Mouse (Mus musculus) T-cell, adult 2 months (primary cell): ENCODE results near the gene Dlst.
"Not testable (repeated sequence)": the region's sequence is repeated elsewhere in the genome, so short reads cannot be mapped to it uniquely, and the experiment has no call there.

ENCODE experiments used
- DNase-seq: peaks from one replicate; pipeline ENCODE4 v3.0.0; 2022; ENCODE audit warnings: low spot score

Gene Dlst

DNA sequence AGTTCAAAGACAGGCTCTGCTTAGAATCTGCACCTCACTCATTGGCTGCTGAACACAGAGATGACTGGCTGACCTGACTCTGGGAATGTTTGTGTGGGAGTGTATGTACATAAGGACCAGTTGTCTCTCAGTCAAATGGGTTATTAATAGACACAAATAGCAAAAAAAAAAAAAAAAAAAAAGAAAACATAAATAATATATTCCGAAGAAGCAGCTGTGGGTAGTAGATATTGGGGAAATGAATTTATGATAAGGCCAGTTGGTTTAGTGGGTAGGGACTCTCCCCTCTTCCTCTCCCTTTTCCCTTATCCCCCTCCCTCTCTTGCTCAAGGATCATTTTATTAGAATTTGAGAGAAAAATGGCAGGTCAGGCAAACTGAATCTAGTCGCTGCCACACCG, 3.3 kb downstream of the Dlst start:
- DNase-seq = no peak

DNA sequence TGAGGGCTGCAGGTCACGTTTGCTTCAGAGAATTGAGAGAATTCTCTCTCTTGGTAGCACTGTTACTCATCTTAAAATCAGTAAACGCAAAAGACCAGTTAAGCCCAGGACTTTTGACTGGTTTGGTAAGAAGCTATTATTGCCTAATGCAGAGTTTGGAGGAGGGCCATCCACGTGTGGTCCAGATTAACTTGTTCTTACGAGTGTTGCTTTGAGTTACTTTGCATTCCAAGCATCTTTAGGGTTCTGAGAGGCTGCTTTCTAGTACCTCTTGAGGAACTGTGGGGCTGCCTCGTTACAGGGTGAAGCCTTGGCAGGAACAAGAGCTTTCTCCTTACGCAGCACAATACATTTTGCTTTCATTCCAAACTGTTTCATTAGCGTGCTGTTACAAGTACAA, 5.0 kb downstream of the Dlst start:
- no peak for DNase-seq

DNA sequence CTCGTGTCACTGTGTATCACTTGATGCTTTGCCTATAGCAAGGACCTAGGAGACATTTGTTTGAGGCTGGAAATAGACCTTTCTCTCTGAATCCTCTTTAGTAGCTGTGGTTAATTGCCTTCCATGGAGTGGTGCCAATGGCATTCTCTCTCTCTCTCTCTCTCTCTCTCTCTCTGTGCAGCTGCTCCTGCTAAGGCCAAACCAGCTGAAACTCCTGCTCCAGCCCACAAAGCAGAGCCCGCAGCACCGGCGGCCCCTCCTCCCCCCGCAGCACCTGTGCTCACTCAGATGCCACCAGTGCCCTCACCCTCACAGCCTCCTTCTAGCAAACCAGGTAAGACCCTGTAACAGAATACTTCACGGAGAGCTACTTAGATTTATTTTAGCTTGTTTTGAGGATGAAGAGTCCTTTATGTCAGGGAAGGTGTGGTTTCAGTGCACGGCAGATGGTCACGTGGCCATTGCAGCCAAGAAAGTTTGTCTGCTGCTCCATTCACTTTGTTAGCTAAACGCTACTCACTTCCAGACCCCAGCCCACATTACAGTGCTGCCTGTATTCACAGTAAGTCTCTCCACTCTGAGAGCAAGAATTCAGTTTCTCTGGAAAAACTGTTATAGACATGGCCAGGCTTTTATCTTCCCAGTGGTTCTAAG, 11.3 kb downstream of the Dlst start:
- DNase-seq = no peak

DNA sequence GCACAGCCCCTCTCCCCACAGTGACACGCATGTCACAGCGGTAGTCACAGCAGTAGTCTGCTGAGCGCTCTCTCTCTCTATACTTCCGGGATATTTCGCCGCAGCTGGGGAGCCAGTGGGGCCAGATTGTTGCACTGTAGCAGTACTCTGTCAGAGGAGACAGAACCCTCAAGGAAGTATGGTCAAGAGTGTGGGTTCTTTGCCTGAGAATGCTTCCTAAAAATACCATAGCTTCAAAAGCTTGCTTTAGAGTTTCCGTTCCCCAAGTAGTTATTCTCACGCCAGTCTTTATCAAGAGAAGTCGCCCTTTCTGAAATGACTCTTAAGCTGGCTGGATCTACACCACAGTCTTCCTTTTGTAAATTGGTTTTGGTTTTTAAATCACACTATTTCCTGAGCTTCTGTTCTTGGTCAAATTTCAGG, 12.5 kb downstream of the Dlst start:
- DNase-seq = peak; percentile 66

DNA sequence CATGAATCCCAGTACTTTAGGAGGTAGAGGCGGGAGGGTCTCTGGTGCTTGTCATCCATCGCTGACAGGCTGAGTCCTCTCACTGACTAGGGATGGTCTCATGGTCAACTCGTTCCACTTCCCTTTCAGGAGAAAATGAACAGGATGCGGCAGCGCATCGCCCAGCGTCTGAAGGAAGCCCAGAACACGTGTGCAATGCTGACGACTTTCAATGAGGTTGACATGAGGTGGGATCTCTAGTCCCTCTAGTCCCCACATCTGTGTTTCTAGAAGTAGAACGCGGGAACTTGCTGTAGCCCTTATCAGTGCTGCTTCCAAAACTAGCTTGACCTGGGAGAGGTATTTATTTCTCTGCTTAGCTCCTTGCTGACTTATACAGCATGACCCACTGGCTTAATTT, 13.0 kb downstream of the Dlst start:
- DNase-seq = peak; percentile 32

DNA sequence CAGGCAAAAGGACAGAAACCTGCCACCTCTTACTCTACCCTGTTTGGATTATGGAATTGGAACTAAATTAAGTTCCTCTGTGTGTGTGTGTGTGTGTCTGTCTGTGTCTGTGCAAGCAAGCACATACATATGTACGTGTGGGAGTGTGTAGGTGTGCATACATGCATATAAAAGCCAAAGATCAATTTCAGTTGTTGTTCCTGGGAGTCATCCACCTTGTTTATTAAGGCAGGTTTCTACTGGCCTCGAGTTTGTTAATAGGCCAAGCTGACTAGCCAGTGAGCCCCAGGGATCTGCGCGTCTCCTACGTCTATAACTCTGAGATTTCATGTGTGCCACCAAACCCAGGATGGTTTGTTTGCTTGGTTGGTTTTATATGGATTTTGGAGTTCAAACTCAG, 14.1 kb downstream of the Dlst start:
- DNase-seq = no peak

DNA sequence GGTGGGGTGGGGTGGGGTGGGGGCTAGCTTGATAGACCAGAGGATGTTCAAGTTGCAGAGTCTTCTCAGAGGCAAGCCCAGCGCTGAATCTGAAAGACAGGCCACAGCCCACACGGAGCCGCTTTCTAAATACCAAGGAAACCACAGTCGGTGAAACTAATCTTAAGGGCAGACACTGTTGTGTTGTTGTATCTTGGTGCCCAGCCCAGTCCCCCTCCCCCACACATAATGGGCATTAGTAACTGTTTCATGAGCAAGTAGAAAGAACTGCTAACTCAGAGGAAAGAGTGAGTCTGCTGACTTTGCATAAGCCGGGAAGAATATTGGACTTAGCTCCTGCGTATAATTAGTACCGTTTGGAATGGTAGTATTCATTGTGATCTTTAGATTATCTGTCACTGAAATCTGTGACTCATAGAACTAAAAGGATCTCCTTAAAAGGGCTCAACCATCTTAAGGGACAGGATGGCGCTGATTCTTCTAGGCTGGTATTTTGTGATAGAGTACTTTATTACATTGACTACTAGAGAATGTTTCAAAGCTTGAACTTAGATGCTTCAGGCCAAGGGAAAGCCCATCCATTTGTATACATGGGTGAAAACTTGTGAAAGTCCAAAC, 16.5 kb downstream of the Dlst start:
- no peak for DNase-seq

DNA sequence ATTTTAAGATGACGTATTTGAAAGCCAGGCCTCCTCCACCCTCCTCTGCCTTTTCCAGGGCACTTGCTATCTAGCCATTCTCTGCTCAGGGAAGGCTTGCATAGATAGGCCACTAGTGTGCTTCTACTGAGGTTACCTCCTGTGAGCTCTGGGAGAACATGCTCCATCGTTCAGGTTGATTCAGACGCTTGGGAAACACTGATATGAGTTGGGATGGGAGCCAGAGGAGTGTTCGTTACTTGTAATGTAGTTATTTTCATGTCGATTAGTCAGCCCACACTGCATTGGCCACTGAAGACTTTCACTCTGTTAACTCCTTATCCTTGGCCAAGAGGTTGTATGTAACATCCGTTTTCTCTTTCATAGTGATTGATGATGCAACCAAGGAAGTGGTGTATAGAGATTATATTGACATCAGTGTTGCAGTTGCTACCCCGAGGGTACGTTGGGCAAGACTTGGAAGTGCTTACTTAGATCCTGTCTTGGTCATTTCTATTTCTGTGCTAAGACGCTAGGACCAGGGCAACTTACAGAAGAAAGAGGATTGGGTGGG, 18.9 kb downstream of the Dlst start:
- DNase-seq = no peak

DNA sequence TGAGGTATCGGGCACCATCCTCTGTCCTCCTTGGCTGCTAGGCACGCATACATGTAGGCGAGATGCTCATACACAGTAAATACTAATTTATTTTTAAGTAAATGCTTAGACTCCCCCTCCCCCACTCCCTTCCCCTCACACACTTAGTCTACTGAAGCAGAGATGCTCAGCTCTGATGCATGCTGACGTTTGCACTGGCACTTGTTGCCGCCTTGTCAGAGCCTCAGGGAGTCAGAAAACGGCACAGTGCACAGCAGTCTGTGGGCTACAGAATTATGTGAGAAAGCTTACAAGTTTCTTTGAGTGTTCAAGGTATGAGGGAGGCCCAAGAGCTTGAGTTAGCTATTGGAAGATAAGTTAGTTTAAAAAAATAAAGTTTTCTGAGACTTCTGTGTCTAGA, 20.7 kb downstream of the Dlst start:
- DNase-seq = no peak

DNA sequence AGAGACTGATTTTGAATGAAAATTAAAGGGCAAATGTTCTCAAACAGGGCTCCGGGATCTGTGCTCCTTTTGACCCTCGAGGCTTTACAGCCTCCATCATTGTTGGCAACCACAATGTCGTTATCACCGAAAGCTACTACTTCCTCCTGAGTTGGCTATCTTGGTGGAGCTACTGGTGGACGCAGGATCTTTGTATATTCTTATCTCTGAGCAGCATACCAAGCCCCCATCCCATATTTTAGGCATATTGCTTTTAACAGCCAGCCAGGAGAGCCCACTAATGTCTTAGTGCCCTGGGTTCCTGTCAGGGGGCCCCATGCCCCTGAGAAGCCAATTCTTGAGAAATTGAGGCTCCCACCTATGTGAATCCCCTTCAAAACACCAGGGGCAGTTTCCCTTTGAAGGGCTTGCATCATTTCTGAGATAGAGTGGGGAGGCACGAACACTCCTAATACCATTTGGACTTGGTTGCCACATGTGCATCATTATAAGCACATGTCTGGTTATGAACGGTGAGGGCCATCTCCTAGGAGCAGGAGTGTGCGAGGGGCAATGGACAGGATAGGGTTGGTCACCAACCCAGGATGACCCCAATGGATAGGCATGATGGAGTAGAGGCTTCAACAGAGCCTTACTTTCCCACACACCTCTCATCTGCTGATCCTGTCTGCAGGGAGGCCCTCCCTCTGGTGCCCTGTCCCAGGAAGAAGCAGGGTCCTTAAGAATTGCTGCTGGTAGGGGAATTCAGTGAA, 23.6 kb downstream of the Dlst start:
- no peak for DNase-seq

DNA sequence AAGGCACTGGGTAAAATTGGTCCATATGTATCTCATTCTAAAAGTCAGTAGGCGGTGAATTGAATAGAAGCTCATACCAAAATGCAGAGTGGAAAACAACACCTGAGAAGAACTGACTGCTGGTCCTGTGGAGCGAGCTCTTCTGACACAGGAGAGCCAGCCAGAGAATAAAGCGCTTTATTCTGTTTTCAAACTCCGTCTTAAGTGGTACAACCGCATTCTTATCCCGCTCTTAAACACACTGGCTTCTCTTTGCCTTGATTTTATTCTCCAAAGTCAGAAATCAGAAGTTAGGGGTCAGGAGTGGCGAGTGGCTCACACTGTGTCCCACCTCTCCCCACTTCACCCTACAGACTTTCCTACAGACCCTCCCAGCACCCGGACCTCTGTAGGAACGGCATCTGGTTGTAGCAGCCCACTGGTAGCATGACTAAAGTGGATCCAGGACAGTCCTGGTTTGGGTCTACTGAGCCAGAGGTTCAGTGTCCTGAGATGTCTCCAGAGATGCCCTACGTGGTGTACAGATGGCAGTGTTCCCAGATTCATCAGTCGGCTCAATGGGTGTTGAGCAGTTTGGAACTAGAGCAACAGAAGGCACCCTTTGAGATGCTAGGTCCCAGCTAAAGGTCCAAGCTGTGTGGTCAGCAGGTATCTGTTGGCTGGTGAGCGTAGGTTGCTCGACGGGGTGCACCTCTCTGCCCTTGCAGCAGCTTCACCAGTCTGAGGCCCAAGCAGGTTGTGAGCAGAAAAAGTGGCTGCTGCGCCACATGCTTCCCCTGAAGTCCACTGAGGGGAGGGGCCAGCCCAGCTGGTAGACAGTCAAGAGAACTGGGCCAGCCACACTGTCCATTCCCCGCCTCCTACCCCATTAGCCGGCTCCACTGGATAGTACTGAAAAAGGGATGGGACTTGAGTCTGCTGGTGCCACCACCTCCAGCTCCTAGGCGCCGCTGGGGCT, 25.2 kb downstream of the Dlst start:
- no peak for DNase-seq

DNA sequence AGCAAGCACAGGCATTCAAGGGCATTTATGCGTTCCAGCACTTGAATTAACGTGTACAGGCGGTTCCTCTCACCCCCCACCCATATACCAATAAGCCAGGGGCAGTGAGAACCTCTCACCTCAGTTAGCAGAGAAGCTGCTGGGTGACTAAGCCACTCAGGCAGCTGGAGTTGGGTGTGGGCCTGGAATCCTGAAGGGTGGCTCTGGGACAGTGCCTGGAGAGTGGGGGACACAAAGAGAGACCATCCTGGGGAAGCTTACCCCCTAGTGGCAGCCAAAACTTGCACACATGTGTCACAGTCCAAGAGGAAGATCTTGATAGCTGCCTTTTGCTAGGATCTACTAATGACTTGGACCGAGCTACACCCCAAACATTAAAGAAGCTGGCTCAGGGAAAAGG, 26.0 kb downstream of the Dlst start:
- DNase-seq = no peak

DNA sequence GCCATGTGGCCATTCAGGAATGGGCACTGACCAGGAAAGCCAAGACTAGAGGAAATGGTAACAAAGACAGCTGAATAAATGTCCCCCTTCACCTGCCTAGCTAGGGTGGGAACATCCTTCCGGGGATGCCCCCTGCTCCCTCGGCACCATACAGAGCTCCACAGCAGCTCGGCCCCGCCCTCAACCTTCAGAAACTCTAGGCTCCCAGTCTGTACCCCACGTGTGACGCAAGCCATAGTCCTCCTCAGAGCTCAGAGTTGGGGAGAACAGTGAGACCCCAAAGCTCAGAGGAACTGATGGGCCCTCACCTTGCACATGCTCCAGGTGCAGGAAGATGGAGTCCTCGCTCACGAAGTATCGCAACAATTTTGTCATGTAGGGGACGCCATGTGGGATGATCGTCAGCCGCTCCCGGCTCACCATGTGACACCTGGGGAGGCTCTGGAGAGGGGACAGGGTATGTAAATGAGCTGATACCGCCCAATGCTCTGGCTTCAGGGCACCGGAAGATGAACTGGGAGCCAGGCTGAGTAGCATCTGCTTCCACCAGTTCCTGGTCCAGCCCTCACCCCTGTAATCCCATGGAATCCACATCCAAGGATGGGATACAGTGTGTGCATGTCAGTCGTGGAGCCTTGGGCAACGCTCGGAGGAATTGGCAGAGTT, 29.5 kb downstream of the Dlst start:
- DNase-seq = peak; percentile 48

DNA sequence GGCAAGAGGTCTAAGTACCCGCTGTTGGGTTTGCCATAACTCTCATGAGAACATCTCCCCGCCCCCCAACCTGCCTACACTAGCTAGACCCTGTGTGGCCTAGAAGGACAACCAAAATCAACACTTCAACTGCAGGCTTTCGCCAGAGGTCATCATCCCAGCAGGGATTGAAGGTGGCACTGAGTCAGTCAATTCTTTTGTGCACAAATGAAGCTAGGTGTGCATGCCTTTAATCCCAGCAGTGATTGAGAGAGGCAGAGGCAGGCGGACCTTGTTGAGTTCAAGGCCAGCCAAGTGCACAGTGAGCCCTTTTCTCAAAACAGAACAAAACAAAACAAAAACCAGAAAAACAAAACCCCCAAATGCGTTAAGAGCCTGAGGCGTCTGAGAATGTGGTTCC, 30.5 kb downstream of the Dlst start:
- no peak for DNase-seq

DNA sequence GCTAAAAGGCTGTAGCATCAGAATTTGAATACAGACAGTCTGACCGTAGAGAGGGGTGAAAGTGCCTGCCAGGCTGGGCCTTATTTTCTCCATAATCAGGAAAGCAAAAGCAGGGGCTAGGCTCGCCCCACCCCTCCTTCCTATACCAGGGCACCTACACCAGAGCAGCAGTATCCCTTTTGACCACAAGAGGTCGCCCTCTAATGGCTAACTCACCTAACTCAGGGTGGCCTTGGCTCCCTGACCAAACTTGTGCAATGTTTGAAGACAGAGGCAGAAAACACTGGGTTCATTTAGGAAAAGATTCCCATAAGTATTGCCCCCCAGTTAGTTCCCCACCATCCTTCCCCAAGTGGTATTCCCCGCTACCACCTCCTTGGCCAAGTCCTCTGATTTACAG, 32.2 kb downstream of the Dlst start:
- peak; percentile 71 for DNase-seq

DNA sequence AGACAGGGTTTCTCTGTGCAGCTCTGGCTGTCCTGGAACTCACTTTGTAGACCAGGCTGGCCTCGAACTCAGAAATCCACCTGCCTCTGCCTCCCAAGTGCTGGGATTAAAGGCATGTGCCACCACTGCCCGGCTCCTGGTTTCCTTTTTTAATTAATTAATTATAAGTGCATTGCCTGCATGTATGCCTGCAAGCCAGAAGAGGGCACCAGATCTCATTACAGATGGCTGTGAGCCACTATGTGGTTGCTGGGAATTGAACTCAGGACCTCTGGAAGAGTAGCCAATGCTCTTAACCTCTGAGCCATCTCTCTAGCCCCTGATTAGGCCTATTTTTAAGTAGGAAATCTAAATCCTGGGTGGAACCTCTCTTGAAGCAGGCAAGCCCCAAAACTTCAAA, 33.6 kb downstream of the Dlst start:
- not testable (repeated sequence) for DNase-seq

DNA sequence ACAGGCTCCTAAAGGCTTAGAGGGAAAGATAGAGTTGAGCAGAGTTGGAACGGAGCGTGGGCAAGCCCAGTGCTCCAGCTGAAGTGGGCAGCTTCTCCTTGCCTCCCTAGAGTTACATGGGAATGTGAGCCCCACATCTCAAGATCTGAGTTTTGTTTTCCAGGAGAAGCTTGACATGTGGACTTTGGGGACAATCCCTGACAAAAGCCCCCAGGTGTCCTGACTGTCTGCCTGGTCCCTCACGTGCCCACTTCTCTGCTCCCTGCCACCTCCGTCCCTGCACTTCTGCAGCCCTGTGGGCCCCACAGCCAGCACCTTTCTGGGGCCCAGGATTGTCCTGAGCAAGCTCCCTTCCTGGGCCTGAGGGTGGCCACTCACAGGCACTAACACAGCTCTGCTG, 34.2 kb downstream of the Dlst start:
- no peak for DNase-seq

DNA sequence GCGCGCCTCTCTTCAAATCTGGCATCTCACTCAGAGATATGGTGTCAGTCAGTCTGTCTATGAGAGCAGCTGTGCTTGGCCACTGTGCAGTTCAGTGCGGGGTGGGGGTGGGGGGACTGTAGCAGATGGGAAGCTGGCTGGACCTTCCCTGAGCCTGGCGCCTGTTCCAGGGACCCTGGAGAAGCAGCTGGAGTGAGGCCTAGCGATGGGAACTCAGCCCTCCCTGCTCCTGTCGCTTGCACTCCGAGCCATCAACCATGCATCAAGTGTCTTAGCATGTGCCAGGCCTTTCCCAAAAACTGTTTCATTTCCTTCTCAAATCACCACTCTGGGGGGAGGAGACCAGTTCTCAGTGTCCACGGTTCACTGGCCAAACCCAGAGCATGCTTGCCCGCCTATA, 35.0 kb downstream of the Dlst start:
- DNase-seq = no peak

DNA sequence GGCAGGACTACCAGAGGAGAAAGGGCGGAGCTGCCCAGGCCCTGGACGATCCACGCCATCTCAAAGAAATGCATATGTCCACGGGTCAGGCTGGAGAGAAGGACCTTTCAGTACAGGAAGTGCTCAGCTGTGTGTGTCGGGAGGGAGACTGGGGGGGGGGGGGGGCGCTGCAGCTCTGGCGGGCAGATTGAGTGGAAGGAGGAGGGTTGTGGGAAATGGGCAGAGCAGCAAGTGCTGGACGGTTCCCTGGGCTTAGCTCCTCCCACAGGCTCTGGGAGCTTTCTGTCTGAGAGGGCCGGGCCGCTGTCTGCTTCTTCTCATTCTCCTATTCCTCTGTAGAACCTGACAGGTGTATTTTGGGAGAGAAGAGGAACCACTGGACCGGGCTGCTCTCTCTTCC, 35.7 kb downstream of the Dlst start:
- no peak for DNase-seq

DNA sequence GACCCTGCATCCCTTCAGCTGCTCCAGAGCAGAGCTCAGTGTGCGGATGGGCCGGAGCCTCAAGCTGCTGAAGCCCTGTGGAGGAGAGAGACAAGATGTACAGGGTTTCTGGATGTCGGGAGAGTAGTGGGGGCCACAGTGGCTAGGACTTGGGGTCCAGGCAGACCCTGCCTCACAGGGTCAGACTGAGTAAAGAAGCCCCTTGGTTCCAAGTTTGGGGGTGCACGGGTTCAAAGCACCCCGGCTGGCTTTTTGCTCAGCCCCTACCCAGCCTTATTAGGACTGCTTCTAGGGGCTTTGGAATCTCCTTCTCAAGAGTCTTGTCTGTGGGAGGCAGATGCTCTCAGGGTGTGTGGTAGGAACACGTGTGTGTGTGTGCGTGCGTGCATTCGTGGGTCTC, 36.2 kb downstream of the Dlst start:
- no peak for DNase-seq

DNA sequence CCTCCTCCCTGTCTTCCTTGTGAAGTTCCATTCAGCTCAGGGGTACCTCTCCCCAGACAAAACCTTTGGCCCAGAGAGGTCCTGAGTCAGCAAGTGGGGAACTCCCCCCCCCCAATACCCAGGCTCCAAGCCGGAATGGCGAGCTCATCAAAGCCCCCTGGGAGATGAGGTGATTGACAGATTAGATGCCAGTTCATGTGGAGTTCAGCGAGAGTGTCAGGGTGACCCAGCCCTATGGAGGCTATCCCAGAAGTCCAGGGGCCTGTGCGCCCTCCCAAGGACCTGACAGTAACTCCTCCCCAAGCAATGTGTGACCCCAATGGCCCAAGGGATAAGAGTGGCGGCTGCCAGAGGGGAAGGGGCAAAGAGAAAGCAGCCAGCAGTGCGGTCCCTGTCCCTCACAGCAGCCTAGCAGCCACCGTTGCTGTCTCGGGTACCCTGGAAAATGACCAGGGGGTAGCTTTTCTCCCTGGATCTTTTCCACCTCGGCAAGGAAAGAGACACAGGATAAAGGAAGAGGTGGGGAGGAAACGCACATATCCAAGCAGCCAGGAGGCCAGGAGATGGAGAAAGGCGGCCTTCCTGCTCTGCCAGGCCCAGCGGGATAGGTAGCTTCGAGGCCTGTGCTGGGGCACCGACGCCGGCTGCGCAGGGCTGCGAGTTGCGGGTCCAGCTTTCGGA, 39.8 kb downstream of the Dlst start:
- no peak for DNase-seq
